Mouse (Mus musculus) C2C12 (cell line): ENCODE data around the gene Lurap1l.

Experiments used
- CEBPB ChIP-seq: IDR thresholded peaks from one replicate; pipeline ENCODE4 v1.6.1; 2011; ENCODE audit warnings: low read depth, mild to moderate bottlenecking, control low read depth, moderate library complexity
- CTCF ChIP-seq: IDR thresholded peaks from one replicate; pipeline ENCODE4 v1.5.1; 2011; ENCODE audit not compliant: control insufficient read depth, insufficient read depth, insufficient read length
- FOSL1 ChIP-seq: IDR thresholded peaks from one replicate; pipeline ENCODE4 v1.8.0; 2011; ENCODE audit warnings: mild to moderate bottlenecking, low read length; ENCODE audit not compliant: poor library complexity, insufficient read depth, severe bottlenecking

- no peak for TF ChIP-seq CTCF
- TF ChIP-seq FOSL1: no peak
- TF ChIP-seq CEBPB: peak; percentile 3
These were observed 640 bp downstream of the Lurap1l start for GRCm38 (mm10) chr4:80910871-80911701.
